Mouse (Mus musculus): ENCODE data around the gene Gm5737.

DNA sequence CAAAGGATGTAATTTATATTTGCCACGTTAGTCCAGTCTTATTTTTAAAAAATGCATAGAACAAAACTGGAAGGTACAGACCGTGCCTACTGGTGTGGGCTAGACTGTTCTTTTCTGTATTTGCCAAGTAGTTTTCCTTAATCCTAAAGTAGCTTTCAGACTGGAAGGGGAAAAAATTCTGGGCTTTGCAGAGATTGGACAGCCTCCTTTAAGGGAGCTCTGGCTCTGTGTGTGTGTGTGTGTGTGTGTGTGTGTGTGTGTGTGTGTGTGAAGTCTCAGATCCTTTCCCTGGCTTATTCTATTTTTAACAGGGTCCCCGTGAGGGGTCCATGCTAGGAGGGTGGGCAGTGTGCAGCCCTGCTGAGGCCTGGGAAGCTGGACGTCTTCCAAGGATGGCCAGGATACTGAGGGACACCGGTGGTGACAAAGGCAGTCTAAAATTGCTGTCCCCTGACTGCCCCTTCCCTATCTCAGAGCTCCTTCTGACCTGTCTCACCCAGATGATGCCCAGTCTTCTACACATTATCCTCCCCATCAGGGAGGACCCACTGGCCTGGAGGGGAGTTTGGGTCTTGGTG is 58.4 kb downstream of the Gm5737 start:
- TF ChIP-seq CTCF (IDR thresholded peaks at IDR 0.05) = no peak
- TF ChIP-seq EP300 (IDR thresholded peaks at IDR 0.05; ENCODE audit: insufficient read depth, low read depth, low read length) = no peak
- TF ChIP-seq POLR2A (IDR thresholded peaks at IDR 0.05; ENCODE audit: insufficient read depth, low read depth, low read length) = no peak
